Mouse (Mus musculus) CH12.LX (cell line): Measurements from ENCODE around the gene Tradd.

Source experiments
- BHLHE40 ChIP-seq: IDR thresholded peaks from 2 replicates; pipeline ENCODE4 v1.6.1; 2011; ENCODE audit warnings: mild to moderate bottlenecking, low read depth, low read length, improper control_type of control experiment
- CTCF ChIP-seq, 2 experiments: IDR thresholded peaks in 1 of 2; conservative IDR thresholded peaks in 1 of 2; 2 replicates each; pipeline ENCODE4 v1.5.1; 2011 to 2012; ENCODE audit warnings: low read depth in 2 of 2, low read length in 2 of 2, improper control_type of control experiment in 1 of 2, inconsistent platforms in 1 of 2, mild to moderate bottlenecking in 1 of 2, moderate library complexity in 1 of 2
- E2F4 ChIP-seq: IDR thresholded peaks from 2 replicates; pipeline ENCODE4 v1.6.1; 2011; ENCODE audit warnings: low read depth, low read length, improper control_type of control experiment; ENCODE audit not compliant: insufficient replicate concordance
- EP300 ChIP-seq: IDR thresholded peaks from 2 replicates; pipeline ENCODE4 v1.6.1; 2011; ENCODE audit warnings: low read length, improper control_type of control experiment
- ETS1 ChIP-seq: conservative IDR thresholded peaks from 2 replicates; pipeline ENCODE4 v1.6.1; 2012; ENCODE audit warnings: low read depth, mild to moderate bottlenecking, inconsistent platforms, low read length, improper control_type of control experiment, moderate library complexity
- HCFC1 ChIP-seq: IDR thresholded peaks from 2 replicates; pipeline ENCODE4 v1.6.1; 2012; ENCODE audit warnings: low read depth, mild to moderate bottlenecking, inconsistent platforms, low read length, improper control_type of control experiment
- JUN ChIP-seq: IDR thresholded peaks from 2 replicates; pipeline ENCODE4 v1.6.1; 2011; ENCODE audit warnings: low read depth, mild to moderate bottlenecking, low read length, improper control_type of control experiment, moderate library complexity; ENCODE audit not compliant: insufficient read depth
- MAX ChIP-seq: IDR thresholded peaks from 2 replicates; pipeline ENCODE4 v1.6.1; 2011; ENCODE audit warnings: low read length, improper control_type of control experiment
- MXI1 ChIP-seq: IDR thresholded peaks from 2 replicates; pipeline ENCODE4 v1.6.1; 2011; ENCODE audit warnings: mild to moderate bottlenecking, low read depth, low read length, improper control_type of control experiment
- POLR2A ChIP-seq: IDR thresholded peaks from 2 replicates; pipeline ENCODE4 v1.6.1; 2011; ENCODE audit warnings: low read depth, mild to moderate bottlenecking, improper control_type of control experiment, low read length
- RAD21 ChIP-seq: IDR thresholded peaks from 2 replicates; pipeline ENCODE4 v1.6.1; 2011; ENCODE audit warnings: low read depth, mild to moderate bottlenecking, low read length, improper control_type of control experiment, moderate library complexity
- TCF12 ChIP-seq: IDR thresholded peaks from 2 replicates; pipeline ENCODE4 v1.6.1; 2014; ENCODE audit warnings: low read depth, mild to moderate bottlenecking, inconsistent platforms, low read length, improper control_type of control experiment
- ZMIZ1 ChIP-seq: IDR thresholded peaks from 2 replicates; pipeline ENCODE4 v1.6.1; 2012; ENCODE audit warnings: low read depth, mild to moderate bottlenecking, inconsistent platforms, low read length, improper control_type of control experiment

DNA sequence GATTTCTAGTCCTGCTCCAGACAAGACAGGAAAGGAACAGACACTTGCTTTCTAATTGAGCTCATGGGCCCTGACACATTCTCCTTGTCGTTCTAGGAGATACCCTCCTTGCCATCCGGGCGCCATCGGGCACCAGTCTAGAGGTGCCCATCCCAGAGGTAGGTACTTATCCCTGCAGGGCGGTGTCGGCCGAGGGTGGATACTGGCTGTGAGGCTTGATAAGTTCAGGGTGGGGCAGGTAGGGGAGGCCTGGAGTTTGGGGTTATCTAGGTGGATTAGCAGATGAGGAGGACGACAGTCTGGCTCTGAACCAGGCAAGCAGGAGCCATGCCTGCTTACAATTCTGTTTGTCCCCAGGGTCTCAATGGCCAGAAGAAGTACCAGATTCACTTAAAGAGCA, 35.6 kb upstream of the Tradd start:
- TF ChIP-seq E2F4 = no peak
- no peak for TF ChIP-seq EP300
- TF ChIP-seq CTCF (conservative IDR thresholded peaks at IDR 0.05 in 1 of 2, IDR thresholded peaks at IDR 0.05 in 1 of 2; ENCODE audit: low read depth in 2 of 2, low read length in 2 of 2) = no peak
- no peak for TF ChIP-seq MXI1
- no peak for TF ChIP-seq POLR2A
- TF ChIP-seq RAD21 = no peak
- no peak for TF ChIP-seq MAX
- TF ChIP-seq JUN = no peak
- no peak for TF ChIP-seq ETS1
- TF ChIP-seq ZMIZ1 = no peak
- no peak for TF ChIP-seq TCF12
- no peak for TF ChIP-seq HCFC1
- TF ChIP-seq BHLHE40 = no peak
